10 mouse cellular contexts compared by ENCODE assay signal in the genomic region with DNA sequence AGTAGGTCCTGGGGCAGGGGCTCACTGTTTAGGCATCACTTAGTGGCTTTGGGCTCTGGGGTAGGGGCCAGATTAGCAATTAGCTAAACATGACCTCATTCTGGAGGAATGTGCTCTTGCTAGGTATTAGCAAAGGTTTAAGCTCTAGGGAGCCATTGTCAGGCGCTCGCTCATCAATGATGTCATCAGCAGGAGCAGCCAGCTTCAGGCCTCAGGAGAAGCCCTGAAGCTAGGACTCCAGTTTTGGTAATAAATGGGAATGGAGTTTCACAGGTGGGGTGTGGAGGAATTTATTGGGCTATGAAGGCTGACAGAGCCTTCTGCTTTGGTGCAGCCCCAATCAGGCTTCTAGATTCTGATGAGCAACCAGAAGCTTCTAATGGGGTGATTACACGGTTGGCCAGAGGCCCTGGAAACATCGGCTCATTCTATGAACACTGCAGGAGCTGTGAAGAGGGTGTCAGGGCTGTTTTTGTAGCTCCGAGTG. TPM values are rescaled to one million over a fixed set of nuclear protein-coding genes. Genes with fewer than 3 reads are reported as not detected.
DNase-seq lines count a peak whose midpoint lies in the region; ATAC-seq lines count a peak whose summit lies in the region.
"Had no signal": no experiment of that assay in that cellular context is flagged by ENCODE, and none has a peak within 500 bp of the region (broad histone marks: within the 10 kb centered on the region; RNA-seq: fewer than 3 reads in every experiment).

No protein-coding gene starts in this region.

- peak overlapping the region; percentile 36; the same call in 1 of the 2 replicates for H3K27ac ChIP-seq in embryonic facial prominence, embryonic 11.5 days (replicated peaks; ENCODE audit: low read depth, low read length)
- peak overlapping the region; percentile 54 for H3K27ac ChIP-seq in neural tube, embryonic 13.5 days (replicated peaks)

- ATAC-seq in embryonic facial prominence, embryonic 11.5 days (replicated peaks; ENCODE audit: insufficient number of reproducible peaks, low FRiP score, low TSS enrichment, low read depth) = no peak; the same call in 1 of the 2 replicates
- ATAC-seq in neural tube, embryonic 13.5 days (ENCODE audit: low read depth) = peak; percentile 58; the same call in 1 of the 2 replicates
- no peak for ATAC-seq in granulocyte monocyte progenitor cell, adult 5-6 weeks (replicated peaks; ENCODE audit: poor library complexity, severe bottlenecking)

- intact Hi-C loops in heart, postnatal 14 days (cut with DNase I) = no loop called here

- peaks cover 5% of the 10 kb centered on the region; the same call in 1 of the 2 replicates for H3K4me1 ChIP-seq in embryonic facial prominence, embryonic 11.5 days (ENCODE audit: control insufficient read depth, insufficient read depth, low read length)
- H3K4me1 ChIP-seq in neural tube, embryonic 13.5 days (replicated peaks) = peaks cover 45% of the 10 kb centered on the region

- H3K9ac ChIP-seq in embryonic facial prominence, embryonic 11.5 days (replicated peaks; ENCODE audit: low read length) = no peak overlapping the region
- no peak overlapping the region for H3K9ac ChIP-seq in neural tube, embryonic 13.5 days

- H3K9me3 ChIP-seq in embryonic facial prominence, embryonic 11.5 days (replicated peaks; ENCODE audit: control insufficient read depth, low read length) = no peaks in the 10 kb centered on the region
- no peaks in the 10 kb centered on the region for H3K9me3 ChIP-seq in neural tube, embryonic 13.5 days

- peak; percentile 93 for DNase-seq in heart, adult 11 months
- DNase-seq in heart, postnatal 14 days = no peak
- peak; percentile 65 for DNase-seq in embryonic facial prominence, embryonic 11.5 days (ENCODE audit: low spot score)
- peak; percentile 35 for DNase-seq in heart, postnatal 4 days
- DNase-seq in left cerebral cortex, adult 9 months (ENCODE audit: low spot score in 2 of 2) = no peak
- no peak for DNase-seq in frontal cortex, postnatal 10 days (ENCODE audit: low spot score in 2 of 2)
- DNase-seq: cerebellum, adult 2 months had no signal

- no peak overlapping the region for H3K4me2 ChIP-seq in embryonic facial prominence, embryonic 11.5 days (ENCODE audit: low read depth, low read length)
- no peak overlapping the region for H3K4me2 ChIP-seq in neural tube, embryonic 13.5 days

- WGBS in embryonic facial prominence, embryonic 11.5 days = 26% methylated on average over 5 of the region's 5 CpGs
- 19% methylated on average over 5 of the region's 5 CpGs for WGBS in neural tube, embryonic 13.5 days

- H3K36me3 ChIP-seq in embryonic facial prominence, embryonic 11.5 days (replicated peaks; ENCODE audit: control insufficient read depth, insufficient read depth, low read depth, low read length) = no peaks in the 10 kb centered on the region
- no peaks in the 10 kb centered on the region for H3K36me3 ChIP-seq in neural tube, embryonic 13.5 days

- H3K4me3 ChIP-seq in embryonic facial prominence, embryonic 11.5 days (ENCODE audit: low read depth, low read length) = no peak overlapping the region
- H3K4me3 ChIP-seq in neural tube, embryonic 13.5 days = no peak overlapping the region

- H3K27me3 ChIP-seq in embryonic facial prominence, embryonic 11.5 days (ENCODE audit: control insufficient read depth, insufficient read depth, low read length) = no peaks in the 10 kb centered on the region
- H3K27me3 ChIP-seq in neural tube, embryonic 13.5 days = no peaks in the 10 kb centered on the region

RNA-seq across cellular contexts. Expression of a gene that starts 30.0 kb away (rescaled TPM):
- 10 to 100 TPM; 32.5 to 36.3 TPM for total RNA-seq in heart, postnatal 14 days (2021)
- polyA plus RNA-seq in embryonic facial prominence, embryonic 11.5 days (2014; fragmentation: Nextera tagmentation; extraction: Ambion mirVana) = 14.7 and 17.0 TPM in 2 replicates
- total RNA-seq in heart, postnatal 4 days (2021) = 10 to 100 TPM; 42.8 to 47.3 TPM
- polyA plus RNA-seq in neural tube, embryonic 13.5 days (2015; fragmentation: Nextera tagmentation; extraction: Ambion mirVana) = 8.2 and 10.7 TPM in 2 replicates
- total RNA-seq in granulocyte monocyte progenitor cell, adult 5-6 weeks (2014; fragmentation: Nextera tagmentation) = 26.3 and 30.2 TPM in 2 replicates
- total RNA-seq in granulocyte monocyte progenitor cell, adult 5-6 weeks (2017) = 18.7 and 20.8 TPM in 2 replicates

RNA-seq across cellular contexts. Expression of a gene that starts 56.4 kb away (rescaled TPM):
- not detected for total RNA-seq in heart, postnatal 14 days (2021)
- polyA plus RNA-seq in embryonic facial prominence, embryonic 11.5 days (2014; fragmentation: Nextera tagmentation; extraction: Ambion mirVana) = not detected in 2 replicates
- not detected for total RNA-seq in heart, postnatal 4 days (2021)
- not detected in 2 replicates for polyA plus RNA-seq in neural tube, embryonic 13.5 days (2015; fragmentation: Nextera tagmentation; extraction: Ambion mirVana)
- total RNA-seq in granulocyte monocyte progenitor cell, adult 5-6 weeks (2014; fragmentation: Nextera tagmentation) = not detected in 2 replicates
- not detected in 2 replicates for total RNA-seq in granulocyte monocyte progenitor cell, adult 5-6 weeks (2017)
- total RNA-seq: layer of hippocampus, adult 18-20 months had no signal
- polyA plus RNA-seq: cerebellum, adult 2 months had no signal

Comparison
In these comparisons a context has a peak if more than half of its experiments do, and no peak if none do; other contexts are left out.
1. DNase-seq: peak in heart, adult 11 months (single experiment), embryonic facial prominence, embryonic 11.5 days (single experiment) and heart, postnatal 4 days (single experiment); none in heart, postnatal 14 days (0 of 2), left cerebral cortex, adult 9 months (0 of 2) and frontal cortex, postnatal 10 days (0 of 2).